Mouse (Mus musculus) erythroblast, embryonic 14.5 days (primary cell): ENCODE data around the gene Slco3a1.

Source experiments
- GATA1 ChIP-seq: IDR thresholded peaks from 2 replicates; pipeline ENCODE4 v1.6.1; 2012; ENCODE audit warnings: low read length, inconsistent platforms, mixed read lengths
- TAL1 ChIP-seq: IDR thresholded peaks from 3 replicates; pipeline ENCODE4 v1.6.1; 2012; ENCODE audit warnings: low read length, inconsistent platforms, mixed read lengths

DNA sequence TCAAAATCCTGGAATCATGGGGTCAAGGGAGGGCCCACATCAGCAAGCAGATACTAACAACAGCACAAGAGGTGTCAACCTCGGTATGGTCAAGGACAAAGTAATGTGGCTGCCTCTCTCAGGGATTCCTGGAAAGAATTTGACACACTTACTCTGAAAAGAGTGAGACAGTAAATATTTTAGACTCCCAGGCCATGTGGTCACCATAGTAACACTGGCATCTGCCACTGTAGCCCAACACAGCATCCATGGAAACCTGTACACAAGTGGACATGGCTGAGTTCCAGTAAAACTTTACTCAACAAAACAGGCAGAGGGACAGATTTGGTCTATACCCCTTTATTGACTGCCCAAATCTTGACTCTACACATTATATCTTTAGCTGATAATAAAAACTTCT is 43.9 kb downstream of the Slco3a1 start:
- no peak for TF ChIP-seq GATA1
- TF ChIP-seq TAL1 = no peak
